Mouse (Mus musculus) midbrain, embryonic 11.5 days (tissue): ENCODE data around the gene Arhgap19. TPM values are rescaled to one million over a fixed set of nuclear protein-coding genes. Genes with fewer than 3 reads are reported as not detected.

ENCODE experiments used
- ATAC-seq: fragments of 200-750 bp; cut with Nextera tagmentation; 2 replicates; pipeline ENCODE4 v1.8.0; 2017; ENCODE audit warnings: moderate TSS enrichment, moderate library complexity; ENCODE audit not compliant: low FRiP score
- DNase-seq: peaks from one replicate; pipeline ENCODE4 v3.0.0; 2015; ENCODE audit warnings: low spot score; ENCODE audit errors: missing footprints
- H3K27ac ChIP-seq: fragments of 300-500 bp; sonication (generic); 2 replicates; pipeline ENCODE4 v1.5.1; 2014; ENCODE audit warnings: low read depth, low read length
- H3K27me3 ChIP-seq: fragments of 300-500 bp; sonication (generic); 2 replicates; pipeline ENCODE4 v1.6.1; 2014; ENCODE audit warnings: mild to moderate bottlenecking, low read length, moderate library complexity, mixed read lengths; ENCODE audit not compliant: control insufficient read depth, insufficient read depth
- H3K36me3 ChIP-seq: fragments of 300-500 bp; sonication (generic); 2 replicates; pipeline ENCODE4 v1.6.1; 2014; ENCODE audit warnings: mild to moderate bottlenecking, low read length, moderate library complexity, mixed read lengths; ENCODE audit not compliant: control insufficient read depth, insufficient read depth
- H3K4me1 ChIP-seq: fragments of 300-500 bp; sonication (generic); 2 replicates; pipeline ENCODE4 v1.6.1; 2014; ENCODE audit warnings: low read length; ENCODE audit not compliant: control insufficient read depth, insufficient read depth
- H3K4me2 ChIP-seq: fragments of 300-500 bp; sonication (generic); 2 replicates; pipeline ENCODE4 v1.6.1; 2014; ENCODE audit warnings: mild to moderate bottlenecking, moderate library complexity
- H3K4me3 ChIP-seq: fragments of 300-500 bp; sonication (generic); 2 replicates; pipeline ENCODE4 v1.5.1; 2014; ENCODE audit warnings: low read depth, low read length
- H3K9ac ChIP-seq: fragments of 300-500 bp; sonication (generic); 2 replicates; pipeline ENCODE4 v1.6.1; 2014; ENCODE audit warnings: low read length
- H3K9me3 ChIP-seq: fragments of 300-500 bp; sonication (generic); 2 replicates; pipeline ENCODE4 v1.6.1; 2016; ENCODE audit warnings: low read length; ENCODE audit not compliant: control insufficient read depth
- WGBS: fragments of 180-500 bp; shearing (Covaris S2); extraction: QIAGEN DNeasy Blood & Tissue Kit; methylation state at CpG from one replicate; pipeline ENCODE4 v1.1.7; 2014; 5-methylcytosine and 5-hydroxymethylcytosine counted together
- polyA plus RNA-seq: library from polyadenylated mRNA; unstranded; fragments of >200 nt; fragmentation: Nextera tagmentation; extraction: Ambion mirVana; gene quantifications from 2 replicates; pipeline ENCODE4 v1.2.1, GENCODE M21; 2014

Arhgap19 gene
- polyA plus RNA-seq, 1 experiment from 2014 or later = 38.8 TPM

GRCm38 (mm10) chr19:41826529-41826928, 24.7 kb upstream of the Arhgap19 start:
- Histone ChIP-seq H3K36me3 (no peaks in the 10 kb centered on the region), H3K9ac (no peak overlapping the region), H3K27me3 (peaks cover under 1% of the 10 kb centered on the region; the same call in 1 of the 2 replicates), H3K4me1 (peaks cover 14% of the 10 kb centered on the region), H3K4me3 (no peak overlapping the region), H3K9me3 (no peaks in the 10 kb centered on the region), H3K4me2 (no peak overlapping the region), H3K27ac (no peak overlapping the region)
- ATAC-seq (no peak), DNase-seq (peak; percentile 6)
- WGBS = 86% methylated on average over 3 of the region's 3 CpGs

DNA sequence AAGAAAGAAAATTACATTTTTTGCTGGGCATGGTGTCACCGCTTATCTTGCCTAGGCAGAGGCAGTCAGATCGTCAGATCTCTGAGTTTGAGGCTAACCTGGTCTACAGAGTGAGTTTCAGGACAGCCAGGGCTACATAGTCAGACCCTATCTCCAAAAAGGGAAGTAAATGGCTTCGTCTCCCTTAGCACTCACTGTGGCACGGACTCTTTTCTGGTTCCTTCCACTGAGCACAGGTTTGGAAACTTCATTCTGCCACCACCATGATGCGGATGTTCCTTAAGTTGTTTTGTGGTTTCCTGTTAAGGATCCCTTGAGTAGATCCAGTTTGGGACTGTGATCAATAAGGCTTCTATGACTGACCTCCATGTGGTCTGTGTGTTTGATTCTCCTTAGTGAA, 23.1 kb upstream of the Arhgap19 start:
- H3K9me3 ChIP-seq = no peaks in the 10 kb centered on the region
- H3K27ac ChIP-seq = no peak overlapping the region
- no peaks in the 10 kb centered on the region for H3K36me3 ChIP-seq
- H3K4me3 ChIP-seq = no peak overlapping the region
- no peak overlapping the region for H3K4me2 ChIP-seq
- H3K9ac ChIP-seq = no peak overlapping the region
- DNase-seq (peak; percentile 17), ATAC-seq (no peak)
- no peaks in the 10 kb centered on the region for H3K27me3 ChIP-seq
- H3K4me1 ChIP-seq = peaks cover 2% of the 10 kb centered on the region; the same call in 1 of the 2 replicates
- 84% methylated on average over 5 of the region's 5 CpGs for WGBS

GRCm38 (mm10) chr19:41822589-41822988, 20.7 kb upstream of the Arhgap19 start:
- Histone ChIP-seq H3K4me3 (no peak overlapping the region), H3K9ac (no peak overlapping the region), H3K4me1 (no peaks in the 10 kb centered on the region), H3K27me3 (no peaks in the 10 kb centered on the region), H3K27ac (no peak overlapping the region), H3K9me3 (no peaks in the 10 kb centered on the region), H3K36me3 (no peaks in the 10 kb centered on the region), H3K4me2 (no peak overlapping the region)
- DNase-seq = peak; percentile 4
- ATAC-seq = no peak
- 79% methylated on average over 1 of the region's 1 CpGs for WGBS

GRCm38 (mm10) chr19:41821436-41821835, 19.6 kb upstream of the Arhgap19 start:
- Histone ChIP-seq H3K27ac (no peak overlapping the region), H3K27me3 (no peaks in the 10 kb centered on the region), H3K4me1 (no peaks in the 10 kb centered on the region), H3K4me3 (no peak overlapping the region), H3K4me2 (no peak overlapping the region), H3K9me3 (no peaks in the 10 kb centered on the region), H3K36me3 (no peaks in the 10 kb centered on the region), H3K9ac (no peak overlapping the region)
- DNase-seq = peak; percentile 67
- ATAC-seq = no peak
- WGBS = 6% methylated on average over 5 of the region's 5 CpGs

- Histone ChIP-seq H3K27me3 (no peaks in the 10 kb centered on the region), H3K4me1 (no peaks in the 10 kb centered on the region), H3K9ac (no peak overlapping the region), H3K27ac (no peak overlapping the region), H3K4me2 (no peak overlapping the region), H3K4me3 (no peak overlapping the region), H3K36me3 (no peaks in the 10 kb centered on the region), H3K9me3 (no peaks in the 10 kb centered on the region)
- WGBS = 86% methylated on average over 4 of the region's 4 CpGs
- DNase-seq = no peak
- no peak for ATAC-seq
These were observed 16.9 kb upstream of the Arhgap19 start for GRCm38 (mm10) chr19:41818749-41819148.

GRCm38 (mm10) chr19:41817325-41817724, 15.5 kb upstream of the Arhgap19 start:
- peak; percentile 75 for DNase-seq
- H3K27me3 ChIP-seq = no peaks in the 10 kb centered on the region
- no peak overlapping the region for H3K27ac ChIP-seq
- H3K9me3 ChIP-seq = no peaks in the 10 kb centered on the region
- WGBS = 60% methylated on average over 10 of the region's 10 CpGs
- no peak overlapping the region for H3K4me2 ChIP-seq
- H3K4me1 ChIP-seq = no peaks in the 10 kb centered on the region
- no peaks in the 10 kb centered on the region for H3K36me3 ChIP-seq
- no peak overlapping the region for H3K4me3 ChIP-seq
- no peak overlapping the region for H3K9ac ChIP-seq
- no peak for ATAC-seq

DNA sequence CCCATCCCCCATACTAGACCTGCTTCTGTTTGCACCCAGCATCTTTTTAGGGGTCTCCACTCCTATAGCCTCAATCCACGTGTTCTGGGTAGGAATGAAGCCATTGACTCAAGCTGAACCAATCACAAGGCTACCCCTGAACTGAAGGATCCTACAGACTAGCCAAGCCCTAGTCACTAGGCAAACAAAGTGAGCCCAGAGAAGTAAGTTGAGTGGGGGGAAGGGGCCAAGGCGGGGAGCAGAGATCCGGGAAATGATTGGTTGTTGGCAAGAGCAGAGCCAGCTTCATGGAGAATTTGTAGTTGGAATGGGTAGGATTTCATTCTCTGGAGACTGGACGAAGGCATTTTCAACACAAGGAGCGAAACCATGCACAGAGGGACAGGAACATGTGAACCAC, 15.1 kb upstream of the Arhgap19 start:
- Histone ChIP-seq H3K9me3 (no peaks in the 10 kb centered on the region), H3K9ac (no peak overlapping the region), H3K36me3 (no peaks in the 10 kb centered on the region), H3K4me3 (no peak overlapping the region), H3K27ac (no peak overlapping the region), H3K27me3 (no peaks in the 10 kb centered on the region), H3K4me1 (no peaks in the 10 kb centered on the region), H3K4me2 (no peak overlapping the region)
- 60% methylated on average over 5 of the region's 5 CpGs for WGBS
- peak; percentile 10 for DNase-seq
- ATAC-seq = no peak

DNA sequence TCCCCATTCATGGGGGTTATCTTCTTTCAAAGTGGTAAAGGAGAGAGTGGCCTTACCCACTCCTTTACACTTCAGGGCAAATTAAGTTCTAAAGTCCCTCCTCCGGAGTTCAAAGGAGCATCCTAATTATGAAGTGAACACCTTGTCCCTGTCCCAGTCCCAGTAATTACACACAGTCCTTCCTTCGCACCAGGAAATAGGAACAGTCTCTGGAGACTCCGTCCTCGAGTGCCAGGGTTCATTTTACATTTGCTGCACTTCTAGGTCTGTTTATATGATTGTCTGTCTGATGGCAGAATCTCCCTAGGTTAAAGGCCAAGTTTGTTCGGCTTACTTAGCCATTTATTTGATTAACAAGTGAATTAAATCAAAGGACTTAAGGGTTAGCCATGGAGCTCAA, 14.6 kb upstream of the Arhgap19 start:
- Histone ChIP-seq H3K36me3 (no peaks in the 10 kb centered on the region), H3K4me3 (no peak overlapping the region), H3K27me3 (no peaks in the 10 kb centered on the region), H3K9me3 (no peaks in the 10 kb centered on the region), H3K4me1 (no peaks in the 10 kb centered on the region), H3K27ac (no peak overlapping the region), H3K9ac (no peak overlapping the region), H3K4me2 (no peak overlapping the region)
- WGBS = 78% methylated on average over 5 of the region's 5 CpGs
- DNase-seq = no peak
- ATAC-seq = no peak

DNA sequence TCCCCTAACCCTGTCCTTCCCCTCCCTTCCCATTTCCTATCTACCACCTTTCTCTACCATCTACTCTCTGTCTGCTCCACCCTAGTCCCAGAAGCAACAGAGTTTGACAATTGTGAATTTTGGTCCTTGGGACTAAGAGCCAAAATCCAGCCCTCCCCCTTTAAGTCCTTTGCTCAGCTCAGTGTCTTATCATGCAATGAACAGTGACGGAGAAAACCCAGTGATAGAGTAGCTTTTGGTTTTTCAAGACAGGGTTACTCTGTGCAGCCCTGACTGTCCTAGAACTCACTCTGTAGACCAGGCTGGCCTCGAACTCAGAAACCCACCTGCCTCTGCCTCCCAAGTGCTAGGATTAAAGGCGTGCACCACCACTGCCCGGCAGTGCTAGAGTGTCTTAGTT, 11.5 kb upstream of the Arhgap19 start:
- Histone ChIP-seq H3K4me1 (no peaks in the 10 kb centered on the region), H3K27me3 (no peaks in the 10 kb centered on the region)
- WGBS = 91% methylated on average over 4 of the region's 4 CpGs

DNA sequence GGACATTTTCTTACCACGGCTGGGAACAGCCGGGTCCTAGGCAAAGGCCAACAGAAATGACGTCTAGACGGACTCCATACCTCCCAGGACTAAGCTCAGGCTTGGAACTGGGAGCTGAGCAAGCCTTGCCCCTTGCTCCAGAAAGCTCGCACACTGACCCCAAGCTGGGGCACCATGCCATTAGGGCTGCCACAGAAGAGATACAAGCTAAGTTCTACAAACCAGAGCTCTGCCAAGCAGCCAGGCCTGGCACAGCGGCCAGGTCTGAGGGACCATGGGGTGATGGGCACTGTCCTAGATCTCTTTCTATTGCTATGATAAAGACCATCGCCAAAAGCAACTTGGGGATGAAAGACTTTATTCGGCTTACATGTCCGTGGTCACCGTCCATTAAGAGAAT, 10.7 kb upstream of the Arhgap19 start:
- ATAC-seq (no peak), DNase-seq (peak; percentile 33)
- H3K4me1 ChIP-seq = no peaks in the 10 kb centered on the region
- no peak overlapping the region for H3K4me3 ChIP-seq
- no peaks in the 10 kb centered on the region for H3K9me3 ChIP-seq
- H3K27me3 ChIP-seq = no peaks in the 10 kb centered on the region
- WGBS = 93% methylated on average over 10 of the region's 10 CpGs
- H3K4me2 ChIP-seq = no peak overlapping the region
- no peaks in the 10 kb centered on the region for H3K36me3 ChIP-seq
- H3K27ac ChIP-seq = no peak overlapping the region
- H3K9ac ChIP-seq = no peak overlapping the region

More for the DNA sequence above, 11.5 kb upstream of the Arhgap19 start:
- Histone ChIP-seq H3K27ac (no peak overlapping the region), H3K4me3 (no peak overlapping the region), H3K9ac (no peak overlapping the region), H3K9me3 (no peaks in the 10 kb centered on the region), H3K36me3 (no peaks in the 10 kb centered on the region), H3K4me2 (no peak overlapping the region)
- DNase-seq = peak; percentile 19
- no peak for ATAC-seq
